Mouse (Mus musculus) left cerebral cortex, postnatal 25 days (tissue): ENCODE data around the gene Thap3. TPM values are rescaled to one million over a fixed set of nuclear protein-coding genes. Genes with fewer than 3 reads are reported as not detected.

Experiments
- DNase-seq, 2 experiments: peaks; one replicate each; pipeline ENCODE4 v3.0.0; 2022; ENCODE audit warnings: low spot score in 2 of 2, mixed read lengths in 1 of 2
- intact Hi-C: fragments of 180-260 bp; cut with DNase I; formaldehyde crosslinking; loops from one replicate; pipeline ENCODE4 v1.15.1; 2025
- total RNA-seq, 2 experiments: library from RNA; stranded (reverse); gene quantifications; 2 replicates each; pipeline ENCODE4 v1.2.3; 2021

The Thap3 gene
- total RNA-seq, 2 experiments from 2014 or later, result 16.5 to 20.4 TPM

- intact Hi-C loops, result no loop called here
- no peak for DNase-seq
Observed at GRCm38 (mm10) chr4:151992091-151992490, 3.3 kb upstream of the Thap3 start.

- DNase-seq, result no peak
- intact Hi-C loops, result loop anchor here (2.0 kb wide), 1 partner anchor 22 kb away; no protein-coding TSS in a partner anchor
Observed at GRCm38 (mm10) chr4:151989110-151989488, 302 bp upstream of the Thap3 start.

GRCm38 (mm10) chr4:151988014-151988341 lies 819 bp downstream of the Thap3 start:
- peak; percentile 40 to 73 for DNase-seq
- intact Hi-C loops, result loop anchor here (2.0 kb wide), 1 partner anchor 23 kb away; no protein-coding TSS in a partner anchor

GRCm38 (mm10) chr4:151986650-151987049 lies 2.1 kb downstream of the Thap3 start:
- no peak for DNase-seq
- intact Hi-C loops, result no loop called here

GRCm38 (mm10) chr4:151985886-151986285 lies 2.9 kb downstream of the Thap3 start:
- intact Hi-C loops, result no loop called here
- DNase-seq, result peak in 1 of 2 experiments; percentile 53

- intact Hi-C loops, result loop anchor here (5.0 kb wide), 1 partner anchor 44 kb away; the partner anchor contains the start of gene Zbtb48
- no peak for DNase-seq
Observed at GRCm38 (mm10) chr4:151983560-151983959, 5.2 kb downstream of the Thap3 start.

GRCm38 (mm10) chr4:151983043-151983442 lies 5.8 kb downstream of the Thap3 start:
- DNase-seq, result no peak
- intact Hi-C loops, result loop anchor here (5.0 kb wide), 1 partner anchor 44 kb away; the partner anchor contains the start of gene Zbtb48

GRCm38 (mm10) chr4:151981363-151981762 lies 7.4 kb downstream of the Thap3 start:
- intact Hi-C loops, result loop anchor here (2.0 to 5.0 kb wide), 2 partner anchors 46 to 55 kb away; partner anchors contain the start of gene Zbtb48
- peak; percentile 84 to 88 for DNase-seq

- peak in 1 of 2 experiments; percentile 25 for DNase-seq
- intact Hi-C loops, result loop anchor here (2.0 to 5.0 kb wide), 2 partner anchors 47 to 56 kb away; partner anchors contain the start of gene Zbtb48
Observed at GRCm38 (mm10) chr4:151980699-151981098, 8.1 kb downstream of the Thap3 start.

GRCm38 (mm10) chr4:151977748-151978147 lies 11.0 kb downstream of the Thap3 start:
- intact Hi-C loops, result no loop called here
- peak; percentile 88 to 90 for DNase-seq

GRCm38 (mm10) chr4:151975441-151975840 lies 13.4 kb downstream of the Thap3 start:
- intact Hi-C loops, result no loop called here
- no peak for DNase-seq

GRCm38 (mm10) chr4:151972221-151972967 lies 16.4 kb downstream of the Thap3 start:
- DNase-seq, result peak in 1 of 2 experiments; percentile 43
- intact Hi-C loops, result no loop called here

GRCm38 (mm10) chr4:151968204-151968921 lies 20.4 kb downstream of the Thap3 start:
- intact Hi-C loops, result no loop called here
- DNase-seq, result no peak

- intact Hi-C loops, result no loop called here
- no peak for DNase-seq
Observed at GRCm38 (mm10) chr4:151962817-151963216, 26.0 kb downstream of the Thap3 start.

- intact Hi-C loops, result no loop called here
- no peak for DNase-seq
Observed at GRCm38 (mm10) chr4:151960513-151960854, 28.3 kb downstream of the Thap3 start.

- intact Hi-C loops, result no loop called here
- DNase-seq, result no peak
Observed at GRCm38 (mm10) chr4:151959849-151960512, 28.8 kb downstream of the Thap3 start.

- no peak for DNase-seq
- intact Hi-C loops, result no loop called here
Observed at GRCm38 (mm10) chr4:151957584-151958315, 31.0 kb downstream of the Thap3 start.

GRCm38 (mm10) chr4:151955791-151956190 lies 33.0 kb downstream of the Thap3 start:
- no peak for DNase-seq
- intact Hi-C loops, result no loop called here

- intact Hi-C loops, result no loop called here
- no peak for DNase-seq
Observed at GRCm38 (mm10) chr4:151953209-151953608, 35.6 kb downstream of the Thap3 start.
